Mouse (Mus musculus): ENCODE measurements at regions not wholly inside any gene's neighbourhood (a gene's known extent, or its start where the extent isn't known, plus 50 kb on each side); places are given as distances from the start of the nearest gene placed in this dataset.

GRCm38 (mm10) chr8:88972993-88973690, 70.8 kb downstream of the Sall1 start:
- Histone ChIP-seq H3K4me3 (no peak overlapping the region), H3K4me1 (peaks cover 9% of the 10 kb centered on the region), H3K4me2 (replicated peaks) (no peak overlapping the region), H3K27me3 (no peaks in the 10 kb centered on the region), H3K36me3 (no peaks in the 10 kb centered on the region), H3K9me3 (no peaks in the 10 kb centered on the region), H3K27ac (replicated peaks) (no peak overlapping the region), H3K9ac (replicated peaks) (no peak overlapping the region)
- ATAC-seq (ENCODE audit: low FRiP score, low read depth): no peak
- 28% methylated on average over 15 of the region's 15 CpGs for WGBS

- Histone ChIP-seq H3K4me1 (no peaks in the 10 kb centered on the region), H3K4me2 (replicated peaks) (no peak overlapping the region), H3K9ac (replicated peaks) (no peak overlapping the region), H3K27me3 (no peaks in the 10 kb centered on the region), H3K27ac (replicated peaks) (no peak overlapping the region), H3K9me3 (peaks cover 8% of the 10 kb centered on the region; the same call in 1 of the 2 replicates), H3K36me3 (no peaks in the 10 kb centered on the region), H3K4me3 (no peak overlapping the region)
- ATAC-seq (ENCODE audit: low FRiP score, low read depth): no peak
Measured at GRCm38 (mm10) chr8:88958843-88959242, 85.1 kb downstream of the Sall1 start.

- Histone ChIP-seq H3K9me3 (peaks cover 8% of the 10 kb centered on the region; the same call in 1 of the 2 replicates), H3K36me3 (no peaks in the 10 kb centered on the region), H3K27ac (replicated peaks) (no peak overlapping the region), H3K4me3 (no peak overlapping the region), H3K27me3 (no peaks in the 10 kb centered on the region), H3K9ac (replicated peaks) (no peak overlapping the region), H3K4me2 (replicated peaks) (no peak overlapping the region), H3K4me1 (no peaks in the 10 kb centered on the region)
- ATAC-seq (ENCODE audit: low FRiP score, low read depth): no peak
- WGBS: 70% methylated on average over 2 of the region's 2 CpGs
Measured at GRCm38 (mm10) chr8:88953178-88953577, 90.8 kb downstream of the Sall1 start.

- whole genome bisulfite sequencing: 90% methylated on average over 7 of the region's 7 CpGs
- no peak for ATAC-seq (ENCODE audit: low FRiP score, low read depth)
- Histone ChIP-seq H3K27me3 (no peaks in the 10 kb centered on the region), H3K9me3 (peaks cover 2% of the 10 kb centered on the region; the same call in 1 of the 2 replicates), H3K9ac (replicated peaks) (no peak overlapping the region), H3K36me3 (no peaks in the 10 kb centered on the region), H3K4me3 (no peak overlapping the region), H3K4me2 (replicated peaks) (no peak overlapping the region), H3K4me1 (no peaks in the 10 kb centered on the region), H3K27ac (replicated peaks) (no peak overlapping the region)
Measured at GRCm38 (mm10) chr8:88951829-88952155, 92.2 kb downstream of the Sall1 start.

GRCm38 (mm10) chr8:88951145-88951828, 92.7 kb downstream of the Sall1 start:
- Histone ChIP-seq H3K4me1 (no peaks in the 10 kb centered on the region), H3K27me3 (no peaks in the 10 kb centered on the region), H3K4me2 (replicated peaks) (no peak overlapping the region), H3K27ac (replicated peaks) (no peak overlapping the region), H3K9ac (replicated peaks) (no peak overlapping the region), H3K36me3 (no peaks in the 10 kb centered on the region), H3K4me3 (no peak overlapping the region), H3K9me3 (no peaks in the 10 kb centered on the region; the same call in 1 of the 2 replicates)
- WGBS: 88% methylated on average over 16 of the region's 16 CpGs
- no peak for ATAC-seq (ENCODE audit: low FRiP score, low read depth)

- Histone ChIP-seq H3K27ac (replicated peaks) (no peak overlapping the region), H3K9ac (replicated peaks) (no peak overlapping the region), H3K27me3 (no peaks in the 10 kb centered on the region), H3K36me3 (no peaks in the 10 kb centered on the region), H3K9me3 (no peaks in the 10 kb centered on the region; the same call in 1 of the 2 replicates), H3K4me1 (no peaks in the 10 kb centered on the region), H3K4me2 (replicated peaks) (no peak overlapping the region), H3K4me3 (no peak overlapping the region)
- no peak for ATAC-seq (ENCODE audit: low FRiP score, low read depth)
- 95% methylated on average over 6 of the region's 6 CpGs for WGBS
Measured at GRCm38 (mm10) chr8:88949975-88950374, 94.0 kb downstream of the Sall1 start.

GRCm38 (mm10) chr8:88948981-88949380, 95.0 kb downstream of the Sall1 start:
- no peaks in the 10 kb centered on the region for H3K27me3 ChIP-seq
- no peaks in the 10 kb centered on the region for H3K36me3 ChIP-seq
- no peak for ATAC-seq (ENCODE audit: low FRiP score, low read depth)
- H3K27ac ChIP-seq (replicated peaks): no peak overlapping the region
- 93% methylated on average over 16 of the region's 16 CpGs for WGBS
- H3K9me3 ChIP-seq: no peaks in the 10 kb centered on the region; the same call in 1 of the 2 replicates
- H3K4me2 ChIP-seq (replicated peaks): no peak overlapping the region
- H3K4me3 ChIP-seq: no peak overlapping the region
- no peaks in the 10 kb centered on the region for H3K4me1 ChIP-seq
- H3K9ac ChIP-seq (replicated peaks): no peak overlapping the region

- no peaks in the 10 kb centered on the region for H3K4me1 ChIP-seq
- no peaks in the 10 kb centered on the region for H3K27me3 ChIP-seq
- H3K4me2 ChIP-seq (replicated peaks): no peak overlapping the region
- ATAC-seq (ENCODE audit: low FRiP score, low read depth): no peak
- H3K9me3 ChIP-seq: no peaks in the 10 kb centered on the region; the same call in 1 of the 2 replicates
- no peak overlapping the region for H3K9ac ChIP-seq (replicated peaks)
- H3K4me3 ChIP-seq: no peak overlapping the region
- 71% methylated on average over 6 of the region's 6 CpGs for WGBS
- H3K27ac ChIP-seq (replicated peaks): no peak overlapping the region
- H3K36me3 ChIP-seq: no peaks in the 10 kb centered on the region
Measured at GRCm38 (mm10) chr8:88948328-88948727, 95.6 kb downstream of the Sall1 start.

GRCm38 (mm10) chr8:88947384-88947783, 96.6 kb downstream of the Sall1 start:
- Histone ChIP-seq H3K4me2 (replicated peaks) (no peak overlapping the region), H3K36me3 (no peaks in the 10 kb centered on the region), H3K4me3 (no peak overlapping the region), H3K9ac (replicated peaks) (no peak overlapping the region), H3K4me1 (no peaks in the 10 kb centered on the region), H3K27me3 (peaks cover 5% of the 10 kb centered on the region; the same call in 1 of the 2 replicates), H3K9me3 (no peaks in the 10 kb centered on the region; the same call in 1 of the 2 replicates), H3K27ac (replicated peaks) (no peak overlapping the region)
- no peak for ATAC-seq (ENCODE audit: low FRiP score, low read depth)
- 71% methylated on average over 3 of the region's 3 CpGs for WGBS

- Histone ChIP-seq H3K4me3 (no peak overlapping the region), H3K9ac (replicated peaks) (no peak overlapping the region), H3K27me3 (peaks cover 6% of the 10 kb centered on the region), H3K36me3 (no peaks in the 10 kb centered on the region), H3K4me1 (no peaks in the 10 kb centered on the region), H3K27ac (replicated peaks) (no peak overlapping the region), H3K9me3 (no peaks in the 10 kb centered on the region; the same call in 1 of the 2 replicates), H3K4me2 (replicated peaks) (no peak overlapping the region)
- 66% methylated on average over 8 of the region's 8 CpGs for WGBS
- no peak for ATAC-seq (ENCODE audit: low FRiP score, low read depth)
Measured at GRCm38 (mm10) chr8:88945656-88946055, 98.3 kb downstream of the Sall1 start.

- WGBS: 52% methylated on average over 4 of the region's 4 CpGs
Measured at GRCm38 (mm10) chr8:88944038-88944437, 99.9 kb downstream of the Sall1 start.

GRCm38 (mm10) chr8:88939071-88939746, 104.8 kb downstream of the Sall1 start:
- Histone ChIP-seq H3K4me2 (replicated peaks) (peak overlapping the region; percentile 25; the same call in 1 of the 2 replicates), H3K36me3 (no peaks in the 10 kb centered on the region), H3K4me3 (no peak overlapping the region), H3K27me3 (peaks cover 6% of the 10 kb centered on the region), H3K4me1 (peaks cover 20% of the 10 kb centered on the region), H3K9ac (replicated peaks) (no peak overlapping the region), H3K9me3 (peaks cover under 1% of the 10 kb centered on the region; the same call in 1 of the 2 replicates), H3K27ac (replicated peaks) (no peak overlapping the region)
- ATAC-seq (ENCODE audit: low FRiP score, low read depth): no peak; the same call in 1 of the 2 replicates
- WGBS: 40% methylated on average over 16 of the region's 16 CpGs

More at GRCm38 (mm10) chr8:88944038-88944437, 99.9 kb downstream of the Sall1 start:
- H3K4me2 ChIP-seq (replicated peaks): no peak overlapping the region
- H3K36me3 ChIP-seq: no peaks in the 10 kb centered on the region
- no peak overlapping the region for H3K27ac ChIP-seq (replicated peaks)
- no peak overlapping the region for H3K9ac ChIP-seq (replicated peaks)
- no peak for ATAC-seq (ENCODE audit: low FRiP score, low read depth)
- H3K4me3 ChIP-seq: no peak overlapping the region
- no peaks in the 10 kb centered on the region for H3K9me3 ChIP-seq
- peaks cover 6% of the 10 kb centered on the region; the same call in 1 of the 2 replicates for H3K4me1 ChIP-seq
- peaks cover 6% of the 10 kb centered on the region for H3K27me3 ChIP-seq
